Mouse (Mus musculus) limb, embryonic 14.5 days (tissue): ENCODE results near the gene Zdhhc1. TPM values are rescaled to one million over a fixed set of nuclear protein-coding genes. Genes with fewer than 3 reads are reported as not detected.

Experiments used
- ATAC-seq: fragments of 200-750 bp; cut with Nextera tagmentation; 2 replicates; pipeline ENCODE4 v1.8.0; 2017; ENCODE audit warnings: low read depth, moderate number of reproducible peaks, moderate TSS enrichment; ENCODE audit not compliant: low FRiP score
- DNase-seq: peaks from one replicate; pipeline ENCODE4 v3.0.0-alpha.2; 2015; ENCODE audit warnings: low spot score
- H3K27ac ChIP-seq: fragments of 300-500 bp; sonication (generic); replicated peaks from 2 replicates; pipeline ENCODE4 v1.5.1; 2014; ENCODE audit warnings: low read depth, mild to moderate bottlenecking, low read length, moderate library complexity, mixed read lengths
- H3K27me3 ChIP-seq: fragments of 300-500 bp; sonication (generic); 2 replicates; pipeline ENCODE4 v1.6.1; 2014; ENCODE audit warnings: low read length, mixed read lengths; ENCODE audit not compliant: control insufficient read depth, insufficient read depth
- H3K36me3 ChIP-seq: fragments of 300-500 bp; sonication (generic); 2 replicates; pipeline ENCODE4 v1.6.1; 2014; ENCODE audit warnings: mild to moderate bottlenecking, low read length, moderate library complexity, mixed read lengths; ENCODE audit not compliant: control insufficient read depth, insufficient read depth
- H3K4me1 ChIP-seq: fragments of 300-500 bp; sonication (generic); 2 replicates; pipeline ENCODE4 v1.6.1; 2014; ENCODE audit warnings: antibody characterized with exemption, low read length, mixed read lengths; ENCODE audit not compliant: control insufficient read depth, insufficient read depth
- H3K4me2 ChIP-seq: fragments of 300-500 bp; sonication (generic); replicated peaks from 2 replicates; pipeline ENCODE4 v1.6.1; 2014; ENCODE audit warnings: low read depth, mild to moderate bottlenecking, low read length, moderate library complexity; ENCODE audit not compliant: severe bottlenecking
- H3K4me3 ChIP-seq: fragments of 300-500 bp; sonication (generic); replicated peaks from 2 replicates; pipeline ENCODE4 v1.5.1; 2014; ENCODE audit warnings: low read length
- H3K9ac ChIP-seq: fragments of 300-500 bp; sonication (generic); 2 replicates; pipeline ENCODE4 v1.6.1; 2014; ENCODE audit warnings: mild to moderate bottlenecking, low read depth, low read length, moderate library complexity; ENCODE audit not compliant: severe bottlenecking
- H3K9me3 ChIP-seq: fragments of 300-500 bp; sonication (generic); 2 replicates; pipeline ENCODE4 v1.6.1; 2016; ENCODE audit warnings: low read length; ENCODE audit not compliant: control insufficient read depth
- POLR2A ChIP-seq: fragments of 200-500 bp; IDR thresholded peaks from 2 replicates; pipeline ENCODE4 v1.8.0; 2012; ENCODE audit warnings: inconsistent platforms, mild to moderate bottlenecking, moderate library complexity, borderline replicate concordance; ENCODE audit not compliant: insufficient read depth, insufficient read length; ENCODE audit errors: extremely low read depth
- WGBS: fragments of 180-500 bp; shearing (Covaris S2); extraction: QIAGEN DNeasy Blood & Tissue Kit; methylation state at CpG from one replicate; pipeline ENCODE4 v1.1.7; 2014; 5-methylcytosine and 5-hydroxymethylcytosine counted together
- polyA plus RNA-seq, 2 experiments: library from polyadenylated mRNA; depleted of rRNA in 1 of 2; stranded (reverse) in 1 of 2; unstranded in 1 of 2; fragments of >200 nt; fragmentation: Nextera tagmentation in 1 of 2; extraction: Ambion mirVana in 1 of 2; gene quantifications; 2 replicates each; pipeline versions ENCODE4 v1.2.1 to v1.2.3; 2012 to 2014

Zdhhc1 gene
- polyA plus RNA-seq, 2 experiments: 36.8 to 72.3 TPM

DNA sequence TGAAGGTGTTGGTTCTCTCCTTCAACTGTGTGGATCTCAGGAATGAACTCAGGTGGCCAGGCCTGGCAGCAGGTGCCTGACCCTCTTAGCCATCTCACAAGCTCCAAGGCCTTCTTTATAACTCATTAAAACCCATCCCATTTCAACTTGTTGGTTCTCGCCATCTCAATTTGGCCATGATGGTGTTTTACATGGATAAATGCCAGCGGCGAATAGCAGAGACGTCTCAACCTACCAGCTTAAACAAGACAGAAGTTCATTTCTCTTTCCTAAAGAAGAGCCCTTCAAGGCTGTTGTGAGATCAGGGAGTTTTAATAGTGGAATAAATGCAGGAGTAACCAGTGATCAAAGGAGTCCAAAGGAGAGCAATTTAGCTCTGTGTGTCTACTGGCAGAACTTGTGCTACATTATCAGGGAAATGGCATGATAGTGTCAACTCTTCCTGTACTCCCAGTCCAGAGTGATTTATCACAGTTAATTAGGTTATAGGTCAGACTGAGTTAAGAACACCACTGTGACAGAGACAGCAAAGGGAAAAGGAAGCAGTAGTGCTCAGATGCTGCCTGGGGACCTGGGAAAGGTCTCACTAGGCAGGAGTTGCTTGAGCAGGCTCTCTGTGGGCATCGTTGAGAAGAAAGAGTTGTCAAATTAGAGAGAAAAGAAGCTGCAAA is 59.5 kb downstream of the Zdhhc1 start:
- H3K4me1 ChIP-seq: no peaks in the 10 kb centered on the region
- H3K9me3 ChIP-seq: no peaks in the 10 kb centered on the region
- ATAC-seq (no peak), DNase-seq (no peak)
- H3K4me3 ChIP-seq: no peak overlapping the region
- TF ChIP-seq POLR2A: no peak
- WGBS: 85% methylated on average over 5 of the region's 5 CpGs
- H3K9ac ChIP-seq: no peak overlapping the region
- H3K27me3 ChIP-seq: no peaks in the 10 kb centered on the region
- no peak overlapping the region for H3K27ac ChIP-seq
- no peaks in the 10 kb centered on the region for H3K36me3 ChIP-seq
- H3K4me2 ChIP-seq: no peak overlapping the region

DNA sequence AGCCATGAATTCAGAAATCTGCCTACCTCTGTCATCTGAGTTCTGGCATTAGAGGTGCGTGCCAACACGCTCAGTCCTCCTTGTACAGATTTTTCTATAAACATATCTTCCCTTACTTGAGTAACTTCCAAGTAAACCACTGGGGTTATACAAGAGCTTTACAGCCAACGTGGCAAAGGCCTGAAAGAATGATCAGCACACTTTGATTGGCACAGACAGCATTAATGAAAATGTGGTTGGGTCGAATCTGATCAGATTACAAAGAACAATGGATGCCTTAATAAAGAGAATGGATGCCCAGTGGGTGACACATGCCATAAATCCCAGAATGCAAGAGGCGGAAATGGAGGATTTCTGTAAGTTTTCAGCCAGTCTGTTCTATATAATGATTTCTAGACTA is 60.5 kb downstream of the Zdhhc1 start:
- DNase-seq: no peak
- Histone ChIP-seq H3K36me3 (no peaks in the 10 kb centered on the region), H3K4me3 (no peak overlapping the region), H3K9me3 (no peaks in the 10 kb centered on the region), H3K9ac (no peak overlapping the region), H3K4me1 (no peaks in the 10 kb centered on the region), H3K27ac (no peak overlapping the region), H3K27me3 (no peaks in the 10 kb centered on the region), H3K4me2 (no peak overlapping the region)
- WGBS: 70% methylated on average over 5 of the region's 5 CpGs
- no peak for ATAC-seq
- no peak for TF ChIP-seq POLR2A

DNA sequence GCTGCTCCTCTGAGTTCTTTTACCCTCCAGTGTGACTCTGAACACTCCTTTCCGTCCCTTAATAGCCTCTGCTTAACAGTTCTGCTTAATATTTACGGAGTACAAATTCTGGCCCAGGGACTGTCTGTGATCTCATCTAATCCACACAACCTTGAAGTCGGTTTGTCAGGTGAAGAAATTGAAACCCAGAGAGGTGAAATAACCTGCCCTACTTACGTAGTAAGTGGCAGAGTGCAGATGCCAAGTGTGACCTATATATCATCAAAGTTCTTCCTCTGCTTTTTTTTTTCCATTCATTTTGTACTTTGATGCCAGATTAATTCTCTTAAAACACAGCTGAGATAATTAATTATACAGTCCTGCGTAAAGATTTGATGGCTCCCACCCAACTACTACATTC is 62.6 kb downstream of the Zdhhc1 start:
- no peak for TF ChIP-seq POLR2A
- DNase-seq (no peak), ATAC-seq (no peak)
- Histone ChIP-seq H3K27me3 (no peaks in the 10 kb centered on the region), H3K4me2 (no peak overlapping the region), H3K9ac (no peak overlapping the region), H3K9me3 (no peaks in the 10 kb centered on the region), H3K4me3 (no peak overlapping the region), H3K36me3 (no peaks in the 10 kb centered on the region), H3K4me1 (no peaks in the 10 kb centered on the region), H3K27ac (no peak overlapping the region)
- 58% methylated on average over 5 of the region's 5 CpGs for WGBS

DNA sequence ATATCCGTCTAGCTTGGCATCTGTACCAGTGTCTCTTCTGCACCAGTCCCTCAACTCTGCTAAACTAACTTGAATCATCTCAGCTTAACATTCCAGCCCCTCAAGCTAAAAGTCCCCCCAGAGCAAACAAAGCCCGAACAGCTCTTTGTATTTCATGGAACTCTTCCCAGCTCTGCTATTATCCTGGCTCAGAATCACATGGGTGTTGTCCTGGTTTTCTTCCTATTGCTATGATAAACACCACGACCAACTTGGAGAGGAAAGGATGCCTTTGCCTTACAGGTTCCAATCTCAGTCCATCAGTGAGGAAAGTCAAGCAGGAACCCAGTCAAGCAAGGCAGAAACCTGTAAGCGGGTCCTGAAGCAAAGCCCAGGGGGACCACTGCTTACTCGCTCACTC is 63.2 kb downstream of the Zdhhc1 start:
- WGBS: 52% methylated on average over 5 of the region's 5 CpGs
- H3K4me1 ChIP-seq: no peaks in the 10 kb centered on the region
- TF ChIP-seq POLR2A: no peak
- no peak overlapping the region for H3K9ac ChIP-seq
- DNase-seq (peak; percentile 21), ATAC-seq (no peak)
- H3K4me2 ChIP-seq: no peak overlapping the region
- H3K27me3 ChIP-seq: no peaks in the 10 kb centered on the region
- no peaks in the 10 kb centered on the region for H3K36me3 ChIP-seq
- H3K27ac ChIP-seq: no peak overlapping the region
- no peak overlapping the region for H3K4me3 ChIP-seq
- H3K9me3 ChIP-seq: no peaks in the 10 kb centered on the region

DNA sequence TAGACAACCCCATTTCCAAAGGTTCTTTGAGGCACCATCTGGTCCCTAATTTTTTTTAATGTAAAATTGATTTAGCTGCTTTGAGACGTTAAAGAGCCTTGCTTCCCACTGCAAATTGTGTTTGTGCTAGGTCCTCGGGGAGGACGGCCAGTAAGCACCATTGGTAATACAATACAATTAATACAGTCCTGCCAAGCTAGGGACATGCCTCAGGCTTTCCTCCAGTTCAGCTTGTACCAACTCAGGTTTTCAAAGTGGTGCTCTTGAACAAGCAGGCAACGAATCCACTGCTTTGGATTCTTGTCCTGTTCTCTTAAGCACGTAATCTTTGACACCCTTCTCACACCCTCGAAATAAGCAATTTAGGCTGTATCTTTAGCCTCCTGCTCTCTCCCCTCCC is 63.7 kb downstream of the Zdhhc1 start:
- WGBS: 57% methylated on average over 6 of the region's 6 CpGs
- H3K9me3 ChIP-seq: no peaks in the 10 kb centered on the region
- H3K4me1 ChIP-seq: no peaks in the 10 kb centered on the region
- H3K4me2 ChIP-seq: no peak overlapping the region
- ATAC-seq (no peak), DNase-seq (no peak)
- no peak overlapping the region for H3K27ac ChIP-seq
- no peaks in the 10 kb centered on the region for H3K27me3 ChIP-seq
- no peaks in the 10 kb centered on the region for H3K36me3 ChIP-seq
- TF ChIP-seq POLR2A: no peak
- no peak overlapping the region for H3K9ac ChIP-seq
- H3K4me3 ChIP-seq: no peak overlapping the region
